Mouse (Mus musculus) kidney, adult 11 months (tissue): ENCODE results near the gene Abhd17a.

Experiments used
- DNase-seq: peaks from one replicate; pipeline ENCODE4 v3.0.0; 2022

Abhd17a gene

DNA sequence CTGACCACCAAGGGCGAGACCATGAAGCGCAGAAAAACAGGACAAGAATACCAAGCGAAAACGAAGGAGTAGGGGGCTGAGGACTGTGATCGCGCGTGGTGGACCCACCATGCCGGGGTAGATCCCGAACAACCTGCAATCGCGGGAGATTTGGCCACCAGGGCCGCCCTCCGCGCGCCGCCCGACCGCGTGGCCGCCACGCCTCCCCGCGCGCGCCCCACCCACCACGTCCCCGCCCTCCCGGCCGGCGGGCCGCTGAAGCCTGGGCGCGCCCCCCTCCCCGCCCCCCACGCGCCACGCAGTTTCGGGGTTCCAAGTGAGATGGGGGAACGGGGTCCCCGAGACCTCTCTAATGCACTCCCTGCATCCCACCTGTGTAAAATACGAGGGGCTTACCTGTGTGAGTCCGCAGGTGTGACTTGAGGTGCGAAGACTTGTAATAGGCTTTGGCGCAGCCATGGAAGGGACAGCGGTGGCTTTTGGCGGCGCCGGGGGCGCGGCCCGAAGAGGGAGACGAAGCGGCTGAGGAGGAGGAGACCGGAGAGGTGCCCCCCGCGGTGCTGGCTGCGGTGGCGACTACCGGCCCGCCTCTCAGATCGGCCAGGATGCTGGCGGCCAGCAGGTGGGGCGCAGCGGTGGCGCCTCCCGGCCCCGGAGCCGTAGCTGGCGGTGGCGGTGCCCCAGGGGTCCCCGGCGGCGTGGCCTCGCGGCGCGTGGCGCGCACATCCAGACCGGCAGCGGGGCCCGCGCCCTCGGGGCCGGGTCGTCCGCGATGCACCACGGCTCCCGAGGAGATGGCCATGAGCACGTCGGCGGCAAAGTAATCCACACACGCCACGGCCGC, 13.6 kb downstream of the Abhd17a start:
- DNase-seq, result peak; percentile 57

DNA sequence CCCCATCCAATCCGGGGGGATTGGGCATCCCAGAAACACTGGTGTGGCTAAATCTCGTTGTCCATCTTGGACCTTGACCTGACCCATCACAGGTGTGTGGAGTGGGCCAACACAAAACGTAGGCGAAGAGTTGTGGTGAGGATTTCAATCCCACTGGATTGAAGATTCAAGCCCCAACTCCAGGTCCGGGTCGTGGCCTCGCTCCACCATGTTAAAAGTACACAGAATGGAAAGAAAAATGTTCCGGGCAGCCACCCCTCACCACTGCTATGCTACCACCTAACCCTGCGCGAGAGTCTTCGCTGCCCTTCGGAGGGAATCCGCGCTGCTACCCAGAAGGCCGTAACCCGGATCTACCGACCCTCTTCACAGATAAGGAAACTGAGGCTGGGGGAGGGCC, 14.2 kb downstream of the Abhd17a start:
- no peak for DNase-seq

GRCm38 (mm10) chr10:80574896-80575295, 15.2 kb downstream of the Abhd17a start:
- DNase-seq, result no peak

- DNase-seq, result no peak
Observed at GRCm38 (mm10) chr10:80573944-80574343, 16.2 kb downstream of the Abhd17a start.

DNA sequence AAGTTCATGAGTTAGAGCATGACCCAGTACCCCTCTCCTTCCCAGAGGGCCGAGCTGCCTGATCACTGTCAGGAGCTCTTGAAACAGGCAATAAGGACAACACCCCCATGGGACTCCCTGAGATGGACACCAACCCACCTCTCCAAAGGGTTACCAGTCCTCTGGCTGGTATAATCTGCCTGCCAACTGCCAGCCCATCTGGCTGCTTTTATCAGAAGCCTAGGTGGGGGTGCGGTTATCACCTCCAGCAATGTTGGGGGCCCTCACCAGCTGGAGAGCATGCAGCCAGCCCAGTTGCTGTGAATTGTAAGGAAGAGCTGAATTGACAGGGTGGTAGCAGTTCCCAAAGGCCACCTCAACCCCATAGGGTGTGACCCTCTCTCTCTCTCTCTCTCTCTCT, 17.7 kb downstream of the Abhd17a start:
- DNase-seq, result no peak

GRCm38 (mm10) chr10:80570871-80571836, 19.0 kb downstream of the Abhd17a start:
- DNase-seq, result no peak

GRCm38 (mm10) chr10:80570419-80570818, 19.7 kb downstream of the Abhd17a start:
- no peak for DNase-seq

DNA sequence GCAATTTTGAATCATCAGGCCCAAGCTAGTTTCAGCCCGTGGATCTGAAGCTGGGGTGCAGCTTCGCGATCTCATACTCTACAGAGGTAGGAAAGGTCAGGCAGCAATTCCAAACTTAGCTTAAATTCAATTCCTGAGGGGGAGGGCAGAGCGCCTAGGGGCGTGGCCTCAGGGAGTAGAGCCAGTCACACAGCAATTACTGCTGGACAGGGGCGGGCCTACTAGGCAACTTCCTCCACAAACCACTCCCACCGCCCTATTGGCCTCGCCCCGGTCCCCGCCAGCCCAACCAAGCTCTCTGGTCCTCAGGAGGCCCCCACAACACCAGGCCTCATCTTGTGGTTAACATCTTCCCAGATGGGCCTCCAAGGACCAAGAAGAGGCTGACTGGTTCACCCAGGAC, 20.5 kb downstream of the Abhd17a start:
- DNase-seq, result peak; percentile 71

DNA sequence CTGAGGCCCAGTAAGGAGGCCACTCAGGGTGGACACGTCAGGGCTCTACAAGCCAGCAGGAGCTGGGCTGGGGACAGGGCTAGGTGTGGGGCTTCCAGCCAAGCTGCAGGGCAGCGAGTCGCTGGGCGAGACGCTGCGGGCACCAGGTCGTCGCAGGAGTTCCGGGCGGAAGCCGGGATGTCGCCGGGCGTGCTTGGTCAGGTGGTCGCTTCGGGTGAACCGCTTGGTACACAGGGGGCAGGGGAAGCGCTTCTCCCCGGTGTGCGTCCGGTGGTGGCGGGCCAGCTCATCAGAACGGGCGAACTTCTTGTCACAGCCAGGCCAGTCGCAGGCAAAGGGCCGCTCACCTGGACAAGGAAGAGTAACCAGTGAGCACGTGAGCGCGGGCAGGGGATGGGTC, 21.3 kb downstream of the Abhd17a start:
- DNase-seq, result no peak

- DNase-seq, result peak; percentile 69
Observed at GRCm38 (mm10) chr10:80566375-80567092, 23.6 kb downstream of the Abhd17a start.

DNA sequence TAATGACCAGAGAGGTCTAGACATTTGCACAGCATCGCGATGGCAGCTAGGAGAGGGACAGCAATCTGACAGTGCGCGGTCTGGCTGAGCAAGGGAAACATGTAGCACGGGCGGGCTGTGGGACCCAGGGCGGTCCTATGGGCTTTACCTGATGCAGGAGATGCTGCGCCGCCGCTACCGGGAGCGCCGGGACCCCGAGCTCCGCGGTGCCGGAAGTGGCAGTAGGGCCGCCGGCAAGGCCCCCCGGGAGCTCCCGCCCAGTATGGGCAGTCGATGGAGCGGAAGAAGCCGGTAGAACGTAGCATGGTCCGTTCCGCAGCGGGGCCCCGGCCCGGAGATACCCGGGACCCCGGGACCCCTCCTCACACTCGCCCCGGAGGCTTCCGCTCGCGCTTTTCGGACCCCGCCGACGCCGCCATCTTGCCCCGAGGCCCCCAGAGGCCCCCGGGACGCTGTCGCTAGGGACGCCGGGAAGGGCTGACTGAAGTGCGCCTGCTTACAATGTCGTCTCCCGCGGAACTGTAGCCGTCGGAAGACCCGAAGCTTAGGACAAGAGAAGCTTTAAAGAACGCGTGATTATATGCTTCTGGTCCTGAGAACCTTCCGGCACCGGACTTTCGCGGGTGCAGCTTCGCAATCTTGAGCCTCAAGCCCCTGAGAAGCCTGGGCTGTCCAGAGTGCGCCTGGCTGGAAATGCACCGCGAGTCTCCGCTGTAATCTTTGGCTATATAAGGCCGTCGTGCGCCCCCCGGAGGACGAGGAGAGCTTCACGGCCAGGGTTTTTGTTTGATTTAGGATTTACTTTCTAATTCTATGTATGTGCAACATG, 28.8 kb downstream of the Abhd17a start, which contains the start of gene Rexo1:
Gene Rexo1, minus strand, starts transcription at position 445 of the 829 bp plus-strand sequence.
- peak; percentile 95 for DNase-seq

DNA sequence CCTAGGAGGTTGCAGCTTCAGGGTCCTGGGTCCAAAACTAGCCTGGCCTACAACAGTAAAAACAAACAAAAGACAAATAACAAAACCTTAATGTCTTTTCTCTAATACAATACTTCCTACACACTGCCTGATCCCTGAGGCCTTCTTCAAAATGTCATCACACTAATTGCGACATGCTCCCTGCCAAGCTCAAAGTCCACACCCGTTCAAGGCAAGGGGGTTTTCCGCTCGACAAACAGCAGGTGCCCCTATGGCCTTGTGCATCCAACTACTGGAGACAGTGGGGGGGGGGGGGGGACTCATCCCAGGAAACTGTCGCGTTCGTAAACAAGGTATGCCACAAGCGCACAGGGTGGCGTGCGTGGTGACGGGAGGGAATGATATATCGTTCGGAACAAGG, 29.5 kb downstream of the Abhd17a start:
- DNase-seq, result no peak

DNA sequence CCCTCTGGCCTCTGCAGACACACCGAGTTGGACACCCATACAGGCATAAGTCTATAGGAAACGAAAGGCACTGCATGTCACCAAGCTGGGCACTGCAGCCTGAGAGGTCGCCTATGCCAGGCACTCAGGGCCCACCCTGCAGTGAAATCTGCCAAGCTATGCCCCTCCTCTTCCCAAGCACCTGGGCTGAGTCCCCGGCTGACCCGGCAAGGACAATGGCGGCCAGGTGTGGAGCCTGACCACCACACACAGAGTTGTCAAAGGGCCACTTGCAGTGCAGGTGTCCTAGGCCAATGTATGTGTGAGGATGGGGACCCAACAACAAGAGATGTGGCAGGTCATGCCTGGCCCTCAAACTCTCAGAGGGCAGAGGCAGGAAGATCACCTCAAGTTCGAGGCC, 30.7 kb downstream of the Abhd17a start:
- DNase-seq, result no peak

GRCm38 (mm10) chr10:80557346-80557965, 32.7 kb downstream of the Abhd17a start:
- peak; percentile 88 for DNase-seq

DNA sequence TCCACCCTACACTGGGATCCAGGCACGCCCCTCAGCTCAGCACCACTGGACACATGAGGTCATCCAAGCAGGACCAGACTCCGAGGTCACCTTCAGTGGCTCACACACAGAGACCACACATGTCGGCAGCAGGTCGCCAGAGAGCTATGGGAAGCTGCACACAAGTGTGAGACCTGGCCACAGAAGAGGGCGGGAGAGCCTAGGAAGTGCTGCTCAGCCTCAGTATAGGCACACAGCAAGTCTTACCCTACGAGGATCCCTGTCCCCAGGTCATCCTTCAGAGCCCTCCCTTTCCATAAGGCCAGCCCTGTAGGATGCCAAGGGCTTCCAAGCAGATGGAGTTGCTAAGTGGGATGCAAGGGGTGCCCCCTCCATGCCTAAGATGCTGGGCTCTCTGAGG, 36.1 kb downstream of the Abhd17a start:
- DNase-seq, result no peak

DNA sequence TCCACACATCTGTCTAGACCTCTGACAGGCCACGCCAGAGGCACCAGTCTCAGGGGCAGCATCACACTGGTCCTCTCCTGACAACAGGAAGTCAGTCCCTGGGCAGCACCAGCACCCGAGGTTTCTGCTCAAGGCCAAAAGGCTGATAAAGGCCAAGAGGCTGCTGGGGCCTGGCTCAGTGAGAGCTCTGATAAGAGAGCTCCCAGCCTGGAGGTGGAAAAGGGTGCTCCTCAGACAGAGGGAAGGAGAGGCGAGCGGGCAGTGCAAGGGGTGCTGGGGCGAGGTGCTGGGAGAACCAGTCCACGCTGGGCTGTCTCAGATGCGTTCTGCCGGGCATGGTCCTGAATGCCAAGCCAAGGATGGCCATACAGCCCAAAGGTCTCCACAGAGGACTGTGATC, 36.6 kb downstream of the Abhd17a start:
- no peak for DNase-seq

GRCm38 (mm10) chr10:80552364-80552763, 37.8 kb downstream of the Abhd17a start:
- no peak for DNase-seq

DNA sequence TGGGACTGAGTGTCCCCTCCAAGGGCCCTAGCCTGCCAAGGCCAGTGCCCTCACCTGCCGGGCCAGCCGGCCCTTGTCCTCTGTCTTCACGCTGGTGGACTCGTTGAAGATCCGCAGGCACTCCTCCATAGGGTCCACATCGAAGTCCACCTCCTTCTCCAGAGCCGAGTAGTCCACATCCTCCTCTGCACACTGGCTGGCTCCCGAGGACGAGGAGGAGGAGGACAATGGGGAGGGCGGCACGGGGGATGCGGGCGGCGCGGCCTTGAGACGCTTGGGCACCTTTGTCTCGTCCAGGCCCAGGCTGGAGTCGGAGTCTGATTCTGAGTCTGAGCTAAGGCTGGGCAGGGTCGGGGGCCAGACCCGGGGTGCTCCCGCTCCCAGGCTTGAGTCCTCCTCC, 40.9 kb downstream of the Abhd17a start:
- no peak for DNase-seq

GRCm38 (mm10) chr10:80548428-80549006, 41.6 kb downstream of the Abhd17a start:
- no peak for DNase-seq

DNA sequence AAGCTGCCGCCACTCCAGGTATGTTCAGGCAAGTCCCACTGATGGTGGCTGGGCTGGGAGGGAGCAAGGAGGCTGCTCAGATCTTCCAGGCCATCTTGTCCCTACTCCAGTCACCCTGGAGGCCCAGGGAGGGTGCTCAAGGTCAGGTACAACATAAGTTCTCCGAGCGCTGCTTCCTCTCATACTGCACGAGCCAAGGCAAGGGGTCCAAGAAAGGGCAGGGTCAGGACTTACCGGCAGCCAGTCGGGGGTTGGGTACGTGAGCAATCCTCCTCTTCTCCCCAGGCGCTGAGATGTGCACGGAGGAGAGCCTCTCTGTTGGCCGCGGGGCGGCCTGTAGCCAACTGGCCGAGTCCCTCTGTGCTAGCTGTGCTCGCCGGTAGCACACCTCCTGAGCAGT, 42.6 kb downstream of the Abhd17a start:
- no peak for DNase-seq

GRCm38 (mm10) chr10:80546945-80547344, 43.2 kb downstream of the Abhd17a start:
- no peak for DNase-seq
